Mouse (Mus musculus) embryonic fibroblast, embryonic 13.5 days (primary cell): ENCODE data around the gene Nmnat3.

Experiments used
- CTCF ChIP-seq: IDR thresholded peaks from 2 replicates; pipeline ENCODE4 v1.5.1; 2011; ENCODE audit warnings: mild to moderate bottlenecking, control low read depth, low read length, moderate library complexity, borderline replicate concordance; ENCODE audit not compliant: insufficient read depth
- POLR2A ChIP-seq: IDR thresholded peaks from 2 replicates; pipeline ENCODE4 v1.6.1; 2011; ENCODE audit warnings: low read depth, mild to moderate bottlenecking, control low read depth, low read length, moderate library complexity

DNA sequence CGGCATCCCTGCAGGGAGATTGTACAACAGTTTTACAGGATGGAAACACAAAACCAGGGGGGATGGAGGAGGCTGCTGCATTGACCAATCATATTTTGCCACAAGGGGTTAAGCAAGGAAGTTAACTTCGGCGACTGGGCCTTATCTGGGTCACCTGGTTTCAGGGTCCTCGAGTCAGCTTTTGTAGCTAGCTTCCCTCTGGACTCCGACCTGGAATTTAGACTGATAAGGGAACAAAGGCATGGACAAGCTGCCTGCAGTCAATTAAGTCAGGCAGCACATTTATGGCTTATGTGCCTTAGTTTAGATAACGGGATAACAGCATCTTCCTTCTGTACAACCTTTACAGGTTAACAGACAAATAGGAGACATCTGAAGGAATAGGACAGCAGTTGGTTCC is 65.1 kb downstream of the Nmnat3 start:
- TF ChIP-seq CTCF (no peak), POLR2A (no peak)
